Mouse (Mus musculus): ENCODE measurements around the gene Gm17622.

Gm17622 gene

DNA sequence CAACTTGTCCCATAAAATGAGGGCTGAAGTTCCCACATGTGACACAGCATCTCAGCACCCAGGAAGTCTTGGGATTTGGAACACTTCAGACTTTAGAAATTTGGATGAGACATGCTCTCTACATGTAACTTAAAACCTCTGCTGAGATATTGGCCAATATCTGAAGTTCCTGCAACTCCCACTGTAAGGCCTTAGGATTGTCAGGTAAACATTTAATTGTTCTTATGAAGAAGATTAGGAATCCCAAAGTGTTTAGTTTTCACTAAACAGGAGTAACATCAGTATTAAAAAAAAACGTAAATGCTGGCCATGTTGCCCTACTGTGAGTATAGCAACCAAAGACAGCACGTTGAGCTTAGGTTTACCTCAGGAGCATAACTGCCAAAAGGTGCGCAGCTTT lies at the start of gene Gm17622:
Gm17622 (plus strand) TSS at position 301 of the 400 bp plus-strand sequence.
- no peak for DNase-seq

DNA sequence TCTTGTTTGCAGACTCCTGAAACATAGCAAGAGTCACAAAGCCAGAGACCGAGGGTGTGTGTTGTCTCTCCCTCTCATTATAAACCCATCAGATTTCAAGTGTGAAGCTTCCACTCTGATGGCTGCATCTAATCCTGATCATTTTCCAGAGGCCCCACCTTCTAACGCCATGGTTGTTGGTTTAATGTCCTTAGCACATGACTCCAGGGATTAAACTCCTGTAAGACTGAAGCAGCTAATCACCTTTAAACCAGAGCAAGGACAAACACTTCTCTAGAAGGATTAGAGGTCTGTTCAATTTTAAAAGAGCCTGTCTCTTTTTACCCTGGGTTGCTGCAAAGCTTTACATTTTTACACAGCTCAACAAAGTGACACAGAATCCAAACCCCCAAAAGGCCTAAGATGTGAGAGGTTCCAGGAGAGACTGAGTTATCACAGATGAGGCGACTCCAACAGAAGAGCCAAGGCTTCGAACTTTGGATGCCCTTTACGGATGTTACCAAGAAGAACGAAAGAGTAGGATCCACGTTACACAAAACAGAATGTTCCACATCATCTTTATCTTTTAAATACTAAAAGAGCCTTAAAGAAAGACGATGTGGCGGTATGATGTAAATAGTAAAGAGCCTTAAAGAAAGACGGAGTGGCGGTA lies 40.2 kb upstream of the Gm17622 start:
- no peak for DNase-seq

DNA sequence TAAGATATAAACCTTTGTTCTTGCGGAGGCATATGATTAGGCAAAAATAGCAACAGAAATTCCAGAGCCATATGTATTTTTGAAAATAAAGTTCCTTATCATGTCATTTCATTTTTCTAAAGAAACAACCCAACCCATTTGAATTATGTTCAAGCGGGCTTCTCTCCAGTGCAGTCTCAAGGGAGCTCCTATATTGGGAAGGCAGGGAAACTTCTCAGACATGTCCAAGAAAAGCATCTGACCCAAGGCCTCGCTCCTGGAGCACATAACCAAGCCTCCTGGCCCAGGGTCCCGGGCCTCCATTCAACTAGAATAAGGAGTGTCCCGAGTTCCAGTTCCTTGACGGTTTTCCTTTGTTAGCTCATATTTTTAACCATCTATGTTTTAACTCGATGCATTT lies 39.7 kb upstream of the Gm17622 start:
- DNase-seq = no peak

DNA sequence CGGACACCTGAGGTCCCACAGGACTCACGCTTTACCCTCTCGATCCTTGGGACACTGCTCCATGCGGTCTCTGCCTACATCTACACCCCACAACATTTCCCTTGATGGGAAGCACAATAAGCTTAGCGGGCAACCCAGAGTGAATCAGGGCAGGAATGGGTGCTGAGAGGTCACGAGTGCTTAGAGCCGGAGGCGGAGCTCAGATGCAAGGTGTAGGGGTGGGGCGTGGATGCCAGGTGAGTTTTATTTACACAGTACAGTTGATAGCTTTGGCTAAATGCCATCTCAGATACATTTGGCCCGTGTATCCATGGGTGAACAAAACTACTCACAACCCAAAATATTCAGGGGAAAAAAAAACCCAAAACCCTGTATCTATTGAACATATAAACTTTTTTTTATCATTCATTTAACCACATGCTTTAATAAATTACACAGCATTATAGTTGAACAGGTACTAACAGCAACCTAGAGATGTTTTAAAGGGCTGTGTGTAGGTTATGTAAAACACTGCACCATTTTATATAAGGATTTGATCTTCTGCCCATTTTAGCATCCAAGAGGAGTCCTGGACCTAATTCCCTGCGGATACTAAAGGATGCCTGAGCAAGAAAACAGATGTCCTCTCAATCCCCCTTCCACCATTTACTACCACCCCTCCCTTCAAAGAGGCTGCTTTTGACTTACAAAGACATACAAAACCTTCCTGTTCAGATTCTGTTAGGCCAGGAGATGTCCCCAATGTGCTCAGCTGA lies 39.0 kb upstream of the Gm17622 start:
- no peak for DNase-seq

DNA sequence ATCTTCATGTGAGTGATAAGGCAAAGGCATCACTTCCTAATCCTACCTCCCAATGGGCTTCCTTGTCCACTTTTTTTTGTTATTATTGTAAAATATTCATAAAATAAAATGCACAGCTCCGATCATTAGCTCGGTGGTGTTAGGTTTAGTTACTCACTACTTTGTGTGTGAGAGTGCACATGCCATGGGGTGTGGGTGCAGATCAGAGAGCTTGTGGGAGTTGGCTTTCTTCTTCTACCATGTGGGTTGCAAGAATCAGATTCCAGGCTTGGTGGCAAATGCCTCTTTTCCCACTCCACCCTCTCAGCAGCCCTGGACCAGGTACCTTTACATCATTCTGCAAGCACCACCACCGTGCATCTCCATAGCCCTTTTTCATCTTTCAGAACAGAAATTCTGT lies 37.9 kb upstream of the Gm17622 start:
- DNase-seq = no peak

DNA sequence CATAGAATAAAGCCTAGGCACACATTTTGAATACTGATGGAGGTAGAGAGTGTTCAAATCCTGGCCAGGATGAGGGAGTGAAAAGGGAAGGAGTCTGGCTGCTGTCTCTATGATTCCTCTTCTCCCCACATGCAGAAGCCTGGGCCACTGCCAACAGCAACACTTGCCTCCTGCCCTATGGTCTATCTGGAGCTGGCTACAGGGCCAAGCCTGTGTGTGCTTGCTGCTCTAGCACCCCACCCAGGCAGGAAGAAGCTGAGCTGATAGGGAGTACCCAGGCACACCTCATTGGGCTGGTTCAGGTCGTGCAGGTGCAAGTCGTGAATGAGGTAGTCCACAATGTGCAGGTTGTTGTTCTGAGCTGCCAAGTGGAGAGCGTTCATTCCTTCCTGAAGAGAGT lies 36.2 kb upstream of the Gm17622 start:
- no peak for DNase-seq

DNA sequence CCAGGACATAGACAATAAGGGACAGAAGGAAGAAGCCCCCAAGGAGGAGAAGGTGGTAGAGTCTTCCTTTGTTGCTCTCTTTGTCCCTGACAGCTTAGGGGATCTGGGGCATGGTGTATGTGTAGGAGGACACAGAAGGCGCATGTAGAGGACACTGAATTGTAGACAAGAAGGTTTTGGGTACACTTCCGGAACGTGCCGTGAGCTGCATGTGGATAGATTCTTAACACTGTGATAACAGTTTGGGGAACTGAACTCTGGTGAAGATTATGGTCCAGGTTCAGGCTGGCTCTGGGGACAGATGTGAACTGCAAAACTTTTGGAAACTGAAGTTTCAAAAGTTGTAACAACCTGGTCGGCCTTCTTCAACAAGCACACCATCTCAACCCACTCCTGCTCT lies 33.0 kb upstream of the Gm17622 start:
- no peak for DNase-seq

DNA sequence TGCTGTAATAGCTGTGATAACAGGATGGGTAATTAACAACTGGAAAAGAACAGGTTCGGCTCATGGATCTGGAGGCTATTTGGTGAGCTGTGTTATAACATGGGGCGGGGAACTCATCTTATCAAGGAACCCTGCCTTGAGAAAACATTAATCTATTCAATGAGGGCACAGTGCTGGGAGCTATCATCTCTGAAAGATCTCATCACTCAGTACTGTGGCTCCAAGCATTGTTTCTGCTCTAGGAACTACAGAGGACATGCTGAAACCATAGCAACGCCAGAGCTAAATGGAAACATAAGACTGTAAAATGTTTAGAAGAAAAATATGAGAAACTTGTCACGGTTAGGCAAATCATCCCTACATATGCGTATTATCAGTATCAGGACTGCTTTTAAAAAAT lies 32.5 kb upstream of the Gm17622 start:
- no peak for DNase-seq

DNA sequence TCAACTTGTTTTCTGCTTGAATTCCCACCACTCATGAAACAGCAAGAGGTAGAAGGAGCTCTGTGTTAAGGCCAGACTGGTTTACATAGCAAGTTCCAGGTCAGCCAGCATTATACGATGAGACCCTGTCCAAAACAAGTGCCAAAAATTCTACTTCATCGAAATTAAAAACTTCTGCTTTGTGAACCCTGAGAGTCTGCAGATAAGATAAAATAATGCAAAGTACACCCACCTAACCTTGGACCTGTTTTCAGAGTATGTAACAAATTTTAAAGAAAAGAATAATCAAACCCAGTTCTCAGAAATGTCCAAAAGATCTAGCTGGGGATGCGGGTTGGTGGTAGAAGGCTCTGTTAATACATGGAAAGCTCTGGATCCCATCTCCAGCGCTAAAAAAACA lies 31.9 kb upstream of the Gm17622 start:
- no peak for DNase-seq

DNA sequence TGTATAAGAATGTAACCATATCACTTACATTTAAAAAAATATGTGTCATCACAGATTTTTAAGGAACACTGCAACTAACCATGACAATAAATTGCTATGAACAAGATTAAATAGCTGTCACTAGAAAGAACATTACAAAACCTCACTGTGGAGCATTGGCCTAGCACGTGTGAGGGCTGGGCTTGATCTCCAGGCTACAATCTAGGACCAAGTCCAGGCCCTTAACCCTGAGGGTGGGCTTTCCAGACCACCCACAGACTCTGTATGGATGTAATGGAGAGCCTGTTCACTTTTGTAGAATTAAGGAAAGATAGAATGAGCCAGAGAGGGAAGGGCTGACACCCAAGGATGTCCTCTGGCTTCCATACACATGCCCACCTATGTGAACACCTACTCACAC lies 27.9 kb upstream of the Gm17622 start:
- DNase-seq = no peak

DNA sequence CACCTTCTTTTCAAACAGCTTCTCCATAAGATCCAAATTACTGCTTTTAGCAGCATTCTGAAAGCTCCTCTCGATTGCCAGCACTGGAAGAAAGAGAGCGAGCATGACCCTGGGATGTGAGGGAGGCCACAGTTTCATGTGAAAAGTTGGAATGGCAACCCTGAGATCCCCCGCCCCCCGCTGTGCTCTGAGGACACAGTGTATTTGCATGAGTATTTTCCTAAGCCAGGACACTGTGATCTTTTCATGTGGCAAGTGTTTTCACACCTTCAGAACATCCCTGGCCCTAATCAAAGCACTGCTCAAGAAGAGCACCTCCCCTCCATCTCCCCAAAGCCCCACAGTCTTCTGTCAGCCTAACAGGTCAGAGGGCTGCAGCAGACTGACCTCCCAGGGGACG lies 25.2 kb upstream of the Gm17622 start:
- DNase-seq = no peak

DNA sequence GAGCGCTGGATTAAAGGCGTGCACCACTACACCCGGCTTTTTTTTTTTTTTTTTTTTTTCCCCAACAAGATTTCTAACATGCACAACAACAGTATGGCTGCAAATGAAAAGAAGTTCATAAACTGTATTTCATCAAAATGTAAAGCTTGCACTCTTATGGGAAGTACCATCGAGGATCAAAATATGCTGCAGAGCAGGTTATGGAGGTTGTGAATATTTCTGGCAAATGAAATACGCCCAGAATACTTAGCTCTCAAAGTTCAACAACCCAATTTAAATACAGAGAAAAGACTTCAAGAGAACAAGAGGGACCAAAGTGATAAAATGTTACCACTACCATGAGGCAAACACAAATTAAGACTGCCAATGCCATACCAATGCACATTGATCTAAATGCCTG lies 21.9 kb upstream of the Gm17622 start:
- no peak for DNase-seq

DNA sequence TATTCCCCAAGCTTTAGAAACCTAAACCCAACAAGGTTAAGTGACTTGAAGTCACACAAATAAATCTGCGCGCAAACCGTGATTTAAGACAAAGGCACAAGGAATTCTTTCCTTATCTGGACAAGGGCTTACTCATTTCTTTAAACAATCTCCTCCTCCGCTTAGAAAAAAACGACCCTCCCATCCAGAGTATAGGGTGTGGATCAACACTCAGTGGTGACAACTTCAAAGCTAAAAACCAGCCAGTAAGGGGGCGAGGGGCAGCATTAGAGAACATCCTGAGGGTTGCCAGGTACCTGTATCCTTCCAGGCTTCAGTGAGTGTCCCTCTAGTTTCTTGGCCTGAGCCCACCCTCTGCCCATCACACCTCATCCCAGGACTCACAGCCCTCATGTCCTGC lies 20.0 kb upstream of the Gm17622 start:
- no peak for DNase-seq

DNA sequence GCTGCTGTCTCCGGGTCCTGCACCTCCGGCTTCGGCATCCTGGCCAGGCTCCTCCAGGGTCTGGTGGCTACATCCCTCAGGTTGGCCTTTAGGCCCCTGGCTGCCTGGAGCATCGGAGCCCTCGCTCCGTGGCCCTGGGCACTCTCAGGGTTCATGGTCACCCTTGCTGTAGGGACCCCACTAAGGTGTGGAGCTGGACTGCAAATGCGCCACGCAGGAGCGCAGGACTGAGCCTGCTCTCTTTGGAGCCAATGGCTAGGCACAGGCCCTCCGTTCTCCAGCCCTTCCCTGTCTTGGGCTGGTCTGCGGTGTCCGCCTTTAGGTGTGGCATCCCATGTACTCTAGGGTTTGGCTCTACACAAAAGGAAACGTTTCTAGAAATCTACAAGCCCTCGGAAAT lies 19.6 kb upstream of the Gm17622 start, which contains the start of gene Ankdd1b:
Ankdd1b (minus strand) TSS at position 242 of the 400 bp plus-strand sequence.
- DNase-seq = no peak

DNA sequence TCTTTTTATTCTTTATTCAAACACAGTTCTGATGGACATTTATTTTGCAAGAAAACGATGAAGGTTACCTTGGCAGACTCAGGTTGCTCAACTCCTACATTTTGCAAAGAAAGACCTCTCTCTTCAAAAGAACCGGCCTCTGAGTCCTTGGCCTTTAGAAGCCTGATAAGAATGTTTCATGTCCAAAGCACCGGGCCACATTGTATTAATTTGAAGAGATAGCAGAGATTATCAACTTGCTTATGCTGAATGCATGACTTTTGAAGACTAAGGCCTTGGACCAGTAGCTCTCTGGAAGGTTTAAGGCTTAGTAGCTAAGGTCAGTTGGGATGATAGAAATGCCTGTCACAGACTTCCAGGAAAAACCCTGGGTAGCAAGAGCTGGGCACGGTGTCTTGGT lies 13.3 kb upstream of the Gm17622 start:
- no peak for DNase-seq

DNA sequence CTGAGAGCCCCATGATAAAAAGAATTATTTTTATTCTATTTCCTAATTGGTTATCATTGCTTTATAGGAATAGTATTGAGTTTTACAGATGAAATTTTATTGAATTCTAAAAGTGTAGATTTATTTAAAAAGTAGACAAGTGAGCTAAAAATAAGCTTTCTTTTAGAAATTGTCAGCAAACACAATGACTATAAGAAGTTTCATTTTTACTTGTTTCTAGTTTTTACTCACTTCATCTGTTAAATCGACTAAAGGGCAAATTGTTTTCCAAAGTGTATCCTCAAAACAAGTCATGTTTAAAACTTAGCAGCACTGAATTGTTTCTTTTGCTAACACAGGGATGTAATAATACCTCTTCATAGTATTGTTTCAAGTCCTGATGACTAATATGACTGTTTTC lies 11.5 kb upstream of the Gm17622 start:
- DNase-seq = no peak

DNA sequence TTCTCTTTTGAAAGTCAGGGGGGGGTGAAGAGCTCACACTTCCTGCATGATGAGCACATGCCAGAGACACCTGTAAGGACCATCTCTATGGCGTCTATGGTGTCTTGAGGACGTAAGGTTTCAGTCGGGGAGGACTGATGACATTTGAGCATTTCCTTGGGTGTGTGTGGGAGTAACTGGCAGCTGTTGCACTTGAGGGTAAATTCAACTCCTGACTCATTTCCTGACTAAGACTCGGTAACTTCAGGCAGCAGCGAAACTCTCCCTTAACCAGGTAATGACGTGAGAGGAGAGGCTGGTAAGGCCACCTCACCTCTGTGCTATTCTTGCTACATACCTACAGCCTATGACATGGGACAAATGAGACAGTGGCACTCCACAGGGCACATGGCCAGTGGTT lies 3.3 kb upstream of the Gm17622 start:
- DNase-seq = no peak

DNA sequence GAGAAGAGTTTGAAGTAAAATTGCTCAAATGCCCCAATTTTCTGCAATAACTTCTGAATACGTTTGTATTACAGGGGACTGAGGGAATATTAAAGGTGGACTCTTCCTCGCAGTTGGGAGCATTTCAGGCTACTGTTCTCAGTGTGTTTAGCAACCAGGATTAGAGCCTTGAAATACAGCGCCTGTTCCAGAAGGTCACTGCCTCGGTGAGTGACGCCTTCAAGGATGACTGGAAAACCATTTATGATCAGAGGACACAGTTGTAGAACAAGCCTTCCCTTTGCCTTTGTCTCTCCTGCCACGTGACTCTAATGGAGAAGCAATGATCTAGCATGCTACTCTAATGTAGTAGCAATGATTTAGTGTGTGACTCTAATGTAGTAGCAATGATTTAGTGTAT lies 2.6 kb upstream of the Gm17622 start:
- no peak for DNase-seq

DNA sequence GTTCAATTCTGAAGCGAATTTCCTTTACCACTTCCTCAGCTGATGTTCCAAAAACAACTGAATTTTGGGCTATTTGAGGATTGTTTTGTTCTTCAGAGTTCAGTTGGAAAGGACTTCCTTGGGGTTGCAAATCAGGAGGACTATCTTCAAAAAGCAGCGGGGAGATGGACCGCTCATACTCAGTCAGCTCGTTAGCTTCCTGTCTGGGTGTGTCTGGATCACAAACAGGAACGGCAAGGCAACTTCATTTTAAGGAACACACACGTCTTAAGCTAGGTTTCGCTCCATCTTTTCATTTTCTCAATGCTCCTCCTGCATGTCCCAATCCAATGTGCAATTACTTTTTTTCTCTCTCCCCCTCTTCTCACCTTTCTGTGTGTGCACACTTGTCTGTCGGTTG lies 6.1 kb downstream of the Gm17622 start:
- no peak for DNase-seq

DNA sequence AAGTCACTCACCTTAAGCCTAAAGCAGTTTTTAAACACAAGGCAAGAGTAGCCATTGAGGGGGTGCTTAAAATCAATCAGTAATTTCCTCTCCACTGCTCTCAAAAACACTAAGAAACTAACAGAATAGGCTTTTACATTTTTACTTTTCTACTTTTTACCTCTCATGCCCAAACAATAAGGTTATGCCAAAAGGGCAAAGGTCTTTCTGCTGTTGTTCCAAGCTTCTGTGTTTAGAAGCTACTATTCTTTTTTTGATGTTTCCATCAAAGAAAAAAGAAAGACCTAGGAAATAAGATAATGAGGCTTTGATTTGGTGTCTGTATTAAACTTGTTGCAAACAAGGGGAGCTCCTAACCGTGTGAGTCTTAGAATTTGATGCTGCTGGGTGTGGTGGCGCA lies 9.4 kb downstream of the Gm17622 start:
- DNase-seq = no peak

DNA sequence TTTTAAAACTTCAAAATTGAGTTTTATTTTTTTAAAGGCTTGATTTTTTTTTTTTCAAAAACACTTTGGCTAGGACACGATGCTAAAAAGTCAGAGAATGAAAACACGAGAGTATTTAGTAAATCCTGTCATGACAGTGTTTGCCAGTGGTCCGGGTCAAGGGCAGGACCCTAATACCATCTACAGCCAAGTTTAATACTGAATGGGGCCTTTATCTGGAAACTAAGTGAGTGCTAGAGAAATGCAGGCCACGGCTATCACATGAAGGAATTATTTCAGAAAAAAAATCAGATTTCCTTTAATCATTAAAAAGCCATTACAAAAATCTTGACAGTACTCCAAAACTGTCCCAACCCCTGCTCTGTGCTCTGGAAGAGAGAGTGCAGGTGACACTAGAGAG lies 15.1 kb downstream of the Gm17622 start:
- no peak for DNase-seq

DNA sequence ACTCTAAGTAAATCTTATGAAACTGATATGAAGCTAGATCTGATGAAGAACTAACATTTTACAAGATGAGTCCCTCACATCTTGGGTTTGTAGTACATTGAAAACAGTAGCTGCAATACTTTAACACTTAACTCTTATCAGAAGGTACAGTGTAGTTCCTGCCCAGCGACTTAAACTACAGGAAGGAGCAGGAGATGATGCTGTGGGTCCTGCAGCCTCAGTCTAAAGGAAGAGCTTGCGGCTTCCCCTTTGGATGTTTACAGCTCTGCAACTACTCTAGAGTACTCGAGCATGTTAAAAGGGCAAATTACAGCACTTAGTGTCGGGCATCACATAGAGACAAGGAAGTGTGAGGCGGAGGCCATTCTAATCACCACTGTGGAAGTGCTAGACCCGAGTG lies 15.8 kb downstream of the Gm17622 start:
- DNase-seq = no peak

DNA sequence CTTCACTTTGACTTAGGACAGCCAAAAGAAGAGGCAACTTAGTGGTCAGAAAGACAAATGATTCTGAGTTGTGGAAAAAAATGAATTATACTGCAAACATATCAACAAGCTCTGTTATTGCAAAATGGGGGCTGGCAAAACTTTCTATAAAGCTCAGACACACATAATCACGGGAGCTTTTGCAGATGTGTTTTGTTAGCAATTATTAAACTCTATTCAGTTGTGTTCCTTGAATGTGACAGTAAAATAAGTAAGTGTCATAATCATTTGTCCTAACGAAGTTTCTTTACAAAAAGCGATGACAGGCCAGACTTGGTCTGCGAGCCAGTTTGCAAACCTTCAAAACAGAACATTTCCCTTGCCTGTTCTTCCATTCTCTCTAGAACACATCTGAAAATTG lies 17.0 kb downstream of the Gm17622 start:
- DNase-seq = no peak

DNA sequence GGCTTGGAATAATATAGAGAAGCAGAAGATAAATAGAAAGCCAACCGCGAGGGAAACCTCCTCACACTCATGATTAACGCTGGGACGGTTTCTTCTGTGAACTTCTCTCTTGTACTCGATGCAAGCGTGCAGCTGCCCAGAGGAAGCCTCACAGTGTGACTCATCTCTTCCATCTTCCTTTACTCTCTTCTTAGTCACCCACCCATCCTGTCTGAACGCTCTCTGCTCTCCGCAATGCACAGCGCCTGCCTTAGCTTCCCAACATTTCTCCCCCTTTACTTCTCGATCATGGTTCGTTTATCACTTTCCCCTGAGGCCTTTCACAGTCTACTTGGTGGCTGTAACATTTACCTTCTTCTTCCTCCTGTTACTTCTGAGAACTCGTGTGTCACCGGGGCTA lies 20.1 kb downstream of the Gm17622 start:
- peak; percentile 14 to 28 for DNase-seq

DNA sequence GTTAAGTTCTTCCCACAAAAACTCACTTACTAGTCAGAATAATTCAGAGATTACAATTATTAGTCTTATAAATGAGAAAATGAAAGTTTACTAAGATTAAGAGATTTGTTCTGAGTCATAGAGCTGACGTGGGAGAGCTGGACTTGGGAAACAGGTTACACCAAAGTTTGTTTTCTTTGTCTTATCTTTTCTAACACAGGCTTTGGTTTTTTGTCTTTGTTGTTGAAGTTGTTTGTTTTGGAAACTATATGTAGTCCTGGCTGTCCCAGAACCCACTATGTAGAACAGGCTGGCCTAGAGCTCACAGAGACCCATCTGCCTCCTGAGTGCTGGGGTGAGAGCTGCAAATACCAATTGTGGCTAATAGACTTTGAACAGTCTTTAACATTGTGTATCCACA lies 20.7 kb downstream of the Gm17622 start:
- no peak for DNase-seq

Measured in thymus, postnatal 36 days (tissue).